Mouse (Mus musculus) left cerebral cortex, adult 11 months (tissue): ENCODE measurements around the gene Patj.
A peak's percentile ranks its signal among the peaks of the same experiment; 100 is the strongest.

Source experiments
- DNase-seq: peaks from one replicate; pipeline ENCODE4 v3.0.0; 2022; ENCODE audit warnings: low spot score

The Patj gene

DNA sequence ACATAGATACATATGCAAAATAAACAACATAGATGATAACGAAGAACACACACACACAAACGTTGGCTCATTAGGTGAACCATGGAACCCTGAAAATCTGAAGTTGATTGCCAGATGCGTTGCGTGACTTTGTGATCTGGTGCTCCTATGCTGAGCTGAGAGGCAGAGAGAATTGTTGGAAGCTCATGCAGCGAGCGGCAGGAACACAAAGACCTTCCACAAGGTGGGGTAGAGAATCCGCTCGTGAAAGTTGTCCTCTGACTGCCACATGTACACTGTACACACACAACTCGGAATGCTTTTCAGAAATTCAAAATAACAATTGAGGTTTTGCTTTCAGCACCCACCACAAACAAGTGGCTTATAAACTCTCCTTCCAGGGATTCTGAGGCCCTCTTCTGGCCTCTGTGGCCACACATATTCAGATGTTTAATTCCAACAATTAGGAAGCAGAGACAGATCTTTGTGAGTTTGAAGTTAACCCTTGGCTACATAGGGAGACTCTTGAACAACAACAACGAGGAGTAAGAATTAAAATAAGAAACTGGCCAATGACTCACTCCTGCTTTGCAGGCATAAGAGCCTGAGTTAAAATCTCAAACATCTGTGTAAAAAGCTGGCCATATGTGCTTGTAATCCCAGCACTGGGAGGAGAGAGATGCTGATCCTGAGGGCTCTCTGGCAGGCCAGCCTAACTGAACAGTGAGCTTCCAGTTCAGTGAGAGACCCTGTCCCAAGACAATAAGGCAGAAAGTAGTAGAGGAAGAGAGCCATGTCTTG, 116.6 kb downstream of the Patj start:
- DNase-seq = no peak

DNA sequence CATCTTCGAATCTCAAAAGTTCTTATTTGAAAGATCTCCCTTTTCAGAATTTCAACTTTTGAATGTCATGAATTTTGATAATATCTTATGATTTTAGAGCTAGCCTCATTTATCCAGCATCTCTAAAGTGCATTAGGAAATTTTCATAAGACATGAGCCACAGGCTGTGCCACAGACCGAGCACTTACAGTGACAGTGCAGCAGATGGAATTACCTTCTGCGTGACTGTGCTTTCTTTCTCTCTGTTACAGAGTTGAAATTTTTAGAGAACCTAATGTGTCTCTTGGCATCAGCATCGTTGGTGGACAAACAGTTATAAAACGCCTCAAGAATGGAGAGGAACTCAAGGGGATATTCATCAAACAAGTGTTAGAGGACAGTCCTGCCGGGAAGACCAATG, 124.9 kb downstream of the Patj start:
- DNase-seq = no peak

DNA sequence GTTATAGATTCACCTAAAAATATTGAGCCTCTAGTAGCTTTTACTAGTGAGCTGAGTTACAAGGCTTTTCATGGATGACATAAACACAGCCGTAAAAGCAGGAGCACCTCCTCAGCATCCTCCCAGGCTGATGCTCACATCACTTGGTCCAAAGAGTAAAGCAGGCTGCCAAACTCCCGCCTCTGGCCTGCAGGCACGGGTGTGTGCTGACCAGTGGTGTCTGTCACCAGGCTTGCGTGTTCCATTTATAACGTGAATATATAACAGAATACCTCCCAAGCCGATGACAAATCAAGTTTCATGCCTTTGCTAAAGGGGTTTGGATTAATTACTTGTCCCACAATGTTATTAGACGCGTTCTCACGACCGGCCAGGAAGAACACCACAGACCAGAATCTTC, 128.9 kb downstream of the Patj start:
- DNase-seq = no peak

GRCm38 (mm10) chr4:98535446-98535845, 139.9 kb downstream of the Patj start:
- DNase-seq = no peak

DNA sequence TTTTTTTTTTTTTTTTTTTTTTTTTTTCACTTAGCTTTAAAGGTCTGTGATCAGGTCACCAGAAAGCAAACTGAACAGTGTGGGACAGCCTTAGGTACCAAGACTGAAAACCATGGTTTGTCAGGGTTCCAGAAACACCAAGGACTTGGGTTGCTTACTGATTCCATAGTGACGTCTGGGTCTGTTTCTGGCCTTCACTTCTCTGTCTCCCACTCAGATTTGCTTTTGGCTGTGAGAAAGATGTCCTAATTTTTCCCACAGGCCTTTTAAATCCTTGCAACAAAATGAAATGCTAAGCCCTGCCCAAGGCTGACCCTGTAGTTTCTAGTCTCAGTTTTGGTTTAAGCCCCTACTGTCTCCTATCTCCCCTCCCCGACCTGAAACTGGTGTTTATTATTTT, 146.0 kb downstream of the Patj start:
- no peak for DNase-seq

GRCm38 (mm10) chr4:98543001-98543400, 147.4 kb downstream of the Patj start:
- no peak for DNase-seq

GRCm38 (mm10) chr4:98545376-98545775, 149.8 kb downstream of the Patj start:
- no peak for DNase-seq

GRCm38 (mm10) chr4:98546456-98547176, 151.0 kb downstream of the Patj start:
- DNase-seq = no peak

DNA sequence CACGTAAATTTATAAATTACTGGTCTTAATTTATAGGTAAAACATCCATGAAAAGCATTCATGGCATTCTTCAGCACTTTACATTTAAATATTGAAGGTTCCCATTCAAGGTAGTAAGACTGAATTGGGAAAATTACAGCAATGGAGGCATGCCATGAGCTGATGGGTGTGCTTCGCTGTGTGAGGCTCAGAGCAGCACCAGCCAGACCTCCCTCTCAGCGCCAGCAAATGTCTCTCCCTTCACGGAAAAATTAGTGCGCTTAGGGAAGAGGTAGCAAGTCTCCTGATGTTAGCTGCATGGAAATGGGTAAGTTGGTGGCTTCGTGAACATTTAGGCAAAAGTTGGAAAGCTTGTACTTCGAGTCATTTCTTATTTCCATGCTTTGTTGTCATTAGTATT, 153.9 kb downstream of the Patj start:
- DNase-seq = no peak

GRCm38 (mm10) chr4:98550116-98550515, 154.5 kb downstream of the Patj start:
- DNase-seq = no peak

GRCm38 (mm10) chr4:98555666-98556065, 160.1 kb downstream of the Patj start:
- DNase-seq = no peak

DNA sequence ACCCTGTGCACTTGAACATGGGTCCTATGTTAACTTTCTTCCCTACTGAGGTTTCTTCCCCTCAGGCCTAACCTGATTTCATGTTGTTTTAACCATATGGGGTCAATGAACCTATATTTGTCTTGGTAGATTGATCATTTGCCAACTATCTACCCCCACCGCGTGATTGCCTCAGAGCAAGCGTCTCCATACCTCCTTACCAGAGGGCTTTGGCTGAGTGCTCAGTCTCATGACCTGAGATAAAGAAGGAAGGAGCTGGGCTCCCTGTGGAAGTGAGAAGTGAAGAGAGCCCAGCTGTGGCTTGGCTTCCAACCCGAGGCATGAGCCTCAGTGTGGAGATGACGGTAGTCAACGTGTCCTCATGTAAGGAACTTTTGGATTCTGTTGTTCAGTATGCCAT, 160.9 kb downstream of the Patj start:
- no peak for DNase-seq

GRCm38 (mm10) chr4:98557192-98557591, 161.6 kb downstream of the Patj start:
- DNase-seq = no peak

- no peak for DNase-seq
Observed at GRCm38 (mm10) chr4:98560196-98560830, 164.7 kb downstream of the Patj start.

DNA sequence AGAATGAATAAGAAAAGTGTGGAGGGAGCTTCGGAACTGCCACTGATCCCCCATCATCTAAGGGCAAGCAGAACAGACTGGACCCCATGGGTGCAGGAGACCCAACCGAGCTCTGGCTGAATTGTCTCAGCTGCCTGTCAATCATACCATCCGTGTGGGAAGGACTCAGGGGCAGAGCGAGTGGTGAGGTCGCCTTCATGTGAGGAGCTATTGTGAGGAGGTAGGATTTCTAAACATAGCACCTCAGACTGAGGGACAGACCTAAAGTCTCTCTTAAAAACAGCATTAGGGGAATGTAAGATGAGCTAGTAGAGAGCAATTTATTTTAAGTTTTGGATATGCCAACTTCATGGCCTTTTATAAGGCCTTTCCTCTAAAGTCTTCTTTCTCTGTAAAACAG, 167.5 kb downstream of the Patj start:
- DNase-seq = no peak

GRCm38 (mm10) chr4:98563506-98564195, 168.1 kb downstream of the Patj start:
- no peak for DNase-seq

DNA sequence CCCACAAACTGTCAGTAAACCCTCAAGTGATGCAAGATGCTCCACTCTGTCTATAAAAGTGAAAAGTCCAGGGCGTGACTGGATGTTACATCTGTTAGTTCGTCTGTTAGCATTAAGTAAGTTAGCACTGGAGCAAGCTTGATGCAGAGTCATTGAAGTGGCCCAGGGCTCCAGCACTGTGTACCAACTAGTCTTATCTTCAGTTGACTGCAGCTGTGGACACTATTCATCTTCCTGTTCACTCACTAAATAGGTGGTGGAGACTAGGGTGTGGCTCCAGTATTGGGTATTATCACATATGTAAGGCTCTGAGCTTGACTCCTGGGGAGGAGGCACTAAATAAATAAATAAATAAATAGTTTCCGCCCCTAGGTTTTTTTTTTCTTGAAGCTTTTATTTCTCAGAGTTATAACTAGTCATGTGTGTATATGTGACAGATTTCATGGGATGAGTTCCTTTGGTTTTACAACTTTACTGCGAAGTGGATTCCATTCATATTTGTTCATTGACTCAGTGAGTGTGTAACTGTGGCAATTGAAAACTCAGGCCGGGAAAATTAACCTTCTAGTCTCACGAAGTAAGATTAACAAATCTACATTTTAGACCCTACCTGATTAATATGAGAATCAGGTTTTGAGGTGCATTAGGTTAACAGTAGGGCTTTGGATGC, 168.7 kb downstream of the Patj start:
- DNase-seq = no peak

- DNase-seq = no peak
Observed at GRCm38 (mm10) chr4:98566741-98567140, 171.2 kb downstream of the Patj start.

DNA sequence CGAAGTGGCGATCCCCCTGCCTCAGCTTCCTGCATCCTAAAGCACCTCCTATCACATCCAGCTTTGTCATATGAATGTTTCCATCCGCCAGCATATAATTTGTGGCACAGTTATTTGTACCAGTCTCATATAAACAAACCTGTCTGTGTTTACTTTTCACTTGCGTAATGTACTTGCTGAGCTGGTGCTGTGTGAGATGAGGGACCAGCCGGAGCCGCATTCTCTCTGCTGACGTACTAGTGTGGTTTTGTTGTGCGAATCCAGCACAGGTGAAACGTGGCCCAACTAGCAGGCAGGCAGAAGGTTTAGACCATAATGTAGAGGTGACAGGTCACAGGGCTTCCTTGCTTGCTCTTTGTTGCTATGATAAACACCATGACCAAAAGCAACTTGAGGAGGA, 171.9 kb downstream of the Patj start:
- DNase-seq = no peak

- no peak for DNase-seq
Observed at GRCm38 (mm10) chr4:98569904-98570303, 174.3 kb downstream of the Patj start.

DNA sequence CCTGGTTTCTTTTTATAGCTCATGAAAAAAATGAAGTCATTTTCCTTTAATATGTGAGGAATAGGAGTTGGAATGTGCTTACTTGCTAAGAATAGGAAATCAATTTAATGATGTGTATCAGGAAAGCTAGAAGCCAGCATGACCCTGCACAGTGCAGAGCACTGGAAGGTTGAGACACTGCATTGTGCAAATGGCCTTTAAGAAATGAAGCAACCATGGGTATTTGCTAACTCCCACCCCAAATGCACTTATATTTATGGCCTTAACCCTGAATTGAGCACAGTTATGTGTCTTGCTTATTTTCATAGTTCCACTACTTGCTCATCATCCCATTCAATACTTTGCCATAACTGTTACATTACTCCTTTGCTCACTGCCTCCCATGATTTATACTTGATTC, 181.7 kb downstream of the Patj start:
- DNase-seq = no peak

- DNase-seq = peak; percentile 57
Observed at GRCm38 (mm10) chr4:98577957-98578541, 182.5 kb downstream of the Patj start.
